20 mouse cellular contexts compared by ENCODE assay signal in genomic region chr17:70828569-70828968, GRCm38 (mm10). TPM values are rescaled to one million over a fixed set of nuclear protein-coding genes. Genes with fewer than 3 reads are reported as not detected.
DNase-seq lines count a peak whose midpoint lies in the region; TF ChIP-seq lines count a peak whose summit lies in the region.
"Had no signal": no experiment of that assay in that cellular context is flagged by ENCODE, and none has a peak within 500 bp of the region (broad histone marks: within the 10 kb centered on the region; RNA-seq: fewer than 3 reads in every experiment).

No protein-coding gene starts in this region.

- peak; percentile 97 for DNase-seq in R1 (ENCODE audit: low read depth, low spot score)
- no peak for DNase-seq in thymus, postnatal 36 days
- DNase-seq in hindbrain, embryonic 10.5 days (ENCODE audit: low spot score): no peak
- DNase-seq in limb, embryonic 10.5 days (ENCODE audit: low spot score): no peak
- DNase-seq: adrenal gland, adult 2 months; adrenal gland, postnatal 14 days; cerebellum, adult 11-12 months; cerebellum, adult 8-10 months; cerebellum, postnatal 10 days; gastrocnemius, postnatal 10 days; gastrocnemius, postnatal 36 days; heart, postnatal 36 days; kidney, adult 18-20 months had no signal

- H3K27ac ChIP-seq in ES-Bruce4 (ENCODE audit: insufficient read depth, low read length): peak overlapping the region; percentile 100
- H3K27ac ChIP-seq in macrophage: peak overlapping the region; percentile 97
- no peak overlapping the region for H3K27ac ChIP-seq in hindbrain, embryonic 10.5 days
- H3K27ac ChIP-seq in limb, embryonic 10.5 days: no peak overlapping the region
- H3K27ac ChIP-seq: forebrain, embryonic 10.5 days; forebrain, embryonic 13.5 days; hindbrain, embryonic 14.5 days; hindbrain, postnatal 0 days had no signal

- peaks cover 69% of the 10 kb centered on the region for H3K4me1 ChIP-seq in E14TG2a.4 (replicated peaks; ENCODE audit: low read depth, low read length)
- peaks cover 6% of the 10 kb centered on the region for H3K4me1 ChIP-seq in ES-Bruce4 (ENCODE audit: control insufficient read depth, insufficient read depth, low read length)
- H3K4me1 ChIP-seq in hindbrain, embryonic 10.5 days (replicated peaks): peaks cover 6% of the 10 kb centered on the region; the same call in 1 of the 2 replicates
- peaks cover 3% of the 10 kb centered on the region; the same call in 1 of the 2 replicates for H3K4me1 ChIP-seq in limb, embryonic 10.5 days
- H3K4me1 ChIP-seq: forebrain, embryonic 10.5 days; forebrain, embryonic 13.5 days had no signal

- H3K27me3 ChIP-seq in E14TG2a.4 (ENCODE audit: insufficient read depth, low read length) (no peaks in the 10 kb centered on the region), ES-Bruce4 (ENCODE audit: control insufficient read depth, insufficient read depth, low read length, poor library complexity, severe bottlenecking) (no peaks in the 10 kb centered on the region)
- H3K27me3 ChIP-seq in hindbrain, embryonic 10.5 days (ENCODE audit: insufficient read depth, poor library complexity, severe bottlenecking): peaks cover 14% of the 10 kb centered on the region
- H3K27me3 ChIP-seq in limb, embryonic 10.5 days (ENCODE audit: low read depth, poor library complexity, severe bottlenecking): peaks cover 2% of the 10 kb centered on the region; the same call in 1 of the 2 replicates

- WGBS in macrophage (ENCODE audit: missing documents): 94% methylated on average over 2 of the region's 2 CpGs
- 83% methylated on average over 2 of the region's 2 CpGs for WGBS in hindbrain, embryonic 10.5 days
- WGBS in limb, embryonic 10.5 days: 80% methylated on average over 2 of the region's 2 CpGs

- peak; percentile 100 for TF ChIP-seq EP300 in ES-Bruce4 (IDR thresholded peaks at IDR 0.05; ENCODE audit: insufficient read depth, low read depth, low read length)

- no peak for TF ChIP-seq CTCF in E14TG2a.4 (conservative IDR thresholded peaks at IDR 0.05; ENCODE audit: low read length)
- TF ChIP-seq CTCF in ES-Bruce4 (IDR thresholded peaks at IDR 0.05; ENCODE audit: low read depth, low read length): no peak

- H3K9me3 ChIP-seq in E14TG2a.4 (ENCODE audit: low read length): no peaks in the 10 kb centered on the region
- no peaks in the 10 kb centered on the region for H3K9me3 ChIP-seq in ES-Bruce4 (replicated peaks; ENCODE audit: control insufficient read depth, insufficient read depth, low read length, poor library complexity, severe bottlenecking)
- H3K9me3 ChIP-seq in hindbrain, embryonic 10.5 days: no peaks in the 10 kb centered on the region
- no peaks in the 10 kb centered on the region for H3K9me3 ChIP-seq in limb, embryonic 10.5 days (replicated peaks)
- H3K9me3 ChIP-seq: forebrain, embryonic 10.5 days; forebrain, embryonic 13.5 days had no signal

- peaks cover 5% of the 10 kb centered on the region for H3K79me2 ChIP-seq in macrophage (ENCODE audit: inconsistent target)

- TF ChIP-seq POLR2A in ES-Bruce4 (IDR thresholded peaks at IDR 0.05; ENCODE audit: insufficient read depth, low read length): no peak

- H3K9ac ChIP-seq in ES-Bruce4 (ENCODE audit: low read depth, poor library complexity, severe bottlenecking): peak overlapping the region; percentile 76; the same call in 1 of the 2 replicates
- H3K9ac ChIP-seq: forebrain, embryonic 13.5 days; hindbrain, embryonic 14.5 days had no signal

- H3K4me3 ChIP-seq in E14TG2a.4 (replicated peaks; ENCODE audit: low read length): peak overlapping the region; percentile 57
- no peak overlapping the region for H3K4me3 ChIP-seq in ES-Bruce4 (ENCODE audit: low read depth, low read length)
- H3K4me3 ChIP-seq in macrophage (ENCODE audit: inconsistent target): no peak overlapping the region
- H3K4me3 ChIP-seq in hindbrain, embryonic 10.5 days: no peak overlapping the region
- no peak overlapping the region for H3K4me3 ChIP-seq in limb, embryonic 10.5 days
- H3K4me3 ChIP-seq: forebrain, embryonic 10.5 days; forebrain, embryonic 13.5 days had no signal

- H3K36me3 ChIP-seq in E14TG2a.4 (ENCODE audit: insufficient read depth, low read length) (peaks cover 23% of the 10 kb centered on the region), ES-Bruce4 (ENCODE audit: control insufficient read depth, insufficient read depth, low read length, poor library complexity, severe bottlenecking) (no peaks in the 10 kb centered on the region), macrophage (ENCODE audit: inconsistent target) (no peaks in the 10 kb centered on the region)
- no peaks in the 10 kb centered on the region for H3K36me3 ChIP-seq in hindbrain, embryonic 10.5 days
- H3K36me3 ChIP-seq in limb, embryonic 10.5 days: no peaks in the 10 kb centered on the region

RNA-seq across cellular contexts. Expression of gene Tgif1, which starts 24.8 kb away (rescaled TPM):
- polyA plus RNA-seq in ES-Bruce4 (2011; ENCODE audit: insufficient read depth, insufficient read length, low read depth, missing spikeins): 218 and 227 TPM in 2 replicates
- 1,000 to 10,000 TPM in 1 of 26 experiments, 100 to 1,000 TPM in 25; 155 to 1,067 (median 440) TPM for total RNA-seq in macrophage (2018; cell fraction: chromatin; rRNA removed)
- 100 to 1,000 TPM in 18 of 26 experiments, 10 to 100 TPM in 8; 49.4 to 328 (median 151) TPM for total RNA-seq in macrophage (2018; cell fraction: cytosol; rRNA removed)
- total RNA-seq in macrophage (2018; cell fraction: nucleus; rRNA removed): 1,000 to 10,000 TPM in 4 of 26 experiments, 100 to 1,000 TPM in 22; 178 to 1,168 (median 515) TPM
- 68.9 to 96.0 TPM (median 82.3 TPM) in 3 replicates for polyA plus RNA-seq in macrophage (2018)
- 68.9 and 83.0 TPM in 2 replicates for polyA plus RNA-seq in hindbrain, embryonic 10.5 days (2016; fragmentation: Nextera tagmentation; extraction: Ambion mirVana)
- 105 and 132 TPM in 2 replicates for polyA plus RNA-seq in limb, embryonic 10.5 days (2016; fragmentation: Nextera tagmentation; extraction: Ambion mirVana)

Comparison
In these comparisons a context has a peak if more than half of its experiments do, and no peak if none do; other contexts are left out.
1. H3K27ac ChIP-seq: peak in ES-Bruce4 (single experiment) and macrophage (single experiment); none in hindbrain, embryonic 10.5 days (single experiment) and limb, embryonic 10.5 days (single experiment).